12 mouse cellular contexts compared by ENCODE assay signal in genomic region chr12:4160322-4160721, GRCm38 (mm10). TPM values are rescaled to one million over a fixed set of nuclear protein-coding genes. Genes with fewer than 3 reads are reported as not detected.
DNase-seq lines count a peak whose midpoint lies in the region; TF ChIP-seq lines count a peak whose summit lies in the region.
"Had no signal": no experiment of that assay in that cellular context is flagged by ENCODE, and none has a peak within 500 bp of the region (broad histone marks: within the 10 kb centered on the region; RNA-seq: fewer than 3 reads in every experiment).

No protein-coding gene starts in this region.

- peaks cover 61% of the 10 kb centered on the region for H3K27me3 ChIP-seq in E14TG2a.4 (ENCODE audit: insufficient read depth, low read length)
- H3K27me3 ChIP-seq: limb, embryonic 15.5 days; Patski had no signal

- H3K4me3 ChIP-seq in E14TG2a.4 (replicated peaks; ENCODE audit: low read length): peak overlapping the region; percentile 29; the same call in 1 of the 2 replicates
- H3K4me3 ChIP-seq in brown adipose tissue, adult 24 weeks (ENCODE audit: insufficient read depth, low read depth, low read length): no peak overlapping the region
- H3K4me3 ChIP-seq: limb, embryonic 15.5 days had no signal

- no peaks in the 10 kb centered on the region for H3K9me3 ChIP-seq in E14TG2a.4 (ENCODE audit: low read length)
- H3K9me3 ChIP-seq: limb, embryonic 15.5 days had no signal

- peak; percentile 41 to 51 for DNase-seq in cerebellum, postnatal 10 days
- DNase-seq in cerebellum, adult 8-10 months: no peak
- DNase-seq in kidney, postnatal 10 days: peak; percentile 36
- DNase-seq in kidney, postnatal 14 days: no peak
- no peak for DNase-seq in testis, postnatal 10 days (ENCODE audit: low spot score)
- DNase-seq in spleen, adult 18-20 months: no peak
- DNase-seq: cerebellum, adult 2 months; gastrocnemius, postnatal 36 days had no signal

- H3K27ac ChIP-seq in brown adipose tissue, adult 24 weeks (replicated peaks; ENCODE audit: low read depth, low read length): peak overlapping the region; percentile 95
- H3K27ac ChIP-seq: limb, embryonic 15.5 days had no signal

- no peaks in the 10 kb centered on the region for H3K36me3 ChIP-seq in E14TG2a.4 (ENCODE audit: insufficient read depth, low read length)

- 0 out of 2 replicates have a peak, but pooled peaks have one; percentile 11 for TF ChIP-seq CTCF in E14TG2a.4 (conservative IDR thresholded peaks at IDR 0.05; ENCODE audit: low read length)

- H3K4me1 ChIP-seq in E14TG2a.4 (replicated peaks; ENCODE audit: low read depth, low read length): peaks cover 42% of the 10 kb centered on the region
- H3K4me1 ChIP-seq in brown adipose tissue, adult 24 weeks (ENCODE audit: control insufficient read depth, insufficient read depth, insufficient read length, low read length): peaks cover 30% of the 10 kb centered on the region

RNA-seq across cellular contexts. Expression of gene Adcy3, which starts 27.4 kb away (rescaled TPM):
- polyA plus RNA-seq in brown adipose tissue, adult 24 weeks (2012; ENCODE audit: insufficient read depth, insufficient read length, missing spikeins): 28.5 and 35.8 TPM in 2 replicates

Comparison
In these comparisons a context has a peak if more than half of its experiments do, and no peak if none do; other contexts are left out.
1. DNase-seq: peak in cerebellum, postnatal 10 days (2 of 2) and kidney, postnatal 10 days (single experiment); none in cerebellum, adult 8-10 months (single experiment), kidney, postnatal 14 days (single experiment), testis, postnatal 10 days (single experiment) and spleen, adult 18-20 months (0 of 2).